19 mouse cellular contexts compared by ENCODE assay signal in the genomic region with DNA sequence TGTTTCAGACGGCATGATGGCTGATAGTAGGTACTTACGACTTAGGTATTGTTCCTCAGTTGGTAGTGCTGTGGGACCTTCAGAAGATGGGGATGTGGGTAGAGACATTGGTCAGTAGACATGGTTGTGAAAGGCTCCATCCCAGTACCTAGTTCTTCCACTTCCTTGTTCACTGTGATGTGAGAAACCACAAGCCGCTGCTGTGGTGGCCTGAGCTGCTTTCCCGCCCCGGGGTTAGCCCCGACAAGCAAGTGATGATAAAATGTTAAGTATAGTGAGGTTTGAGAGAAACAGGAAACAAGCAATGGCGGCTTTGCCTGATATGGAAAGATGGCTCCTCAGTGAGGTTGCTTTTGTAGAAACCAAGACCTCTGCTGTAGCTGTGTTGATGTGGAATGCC.
DNase-seq lines count a peak whose midpoint lies in the region; ATAC-seq lines count a peak whose summit lies in the region.
"Had no signal": no experiment of that assay in that cellular context is flagged by ENCODE, and none has a peak within 500 bp of the region (broad histone marks: within the 10 kb centered on the region; RNA-seq: fewer than 3 reads in every experiment).

No protein-coding gene starts in this region.

- ATAC-seq in heart, embryonic 11.5 days (replicated peaks; ENCODE audit: insufficient number of reproducible peaks, low FRiP score, low TSS enrichment) = no peak
- ATAC-seq in megakaryocyte, adult 5-6 weeks (ENCODE audit: poor library complexity, severe bottlenecking) = peak; percentile 96
- ATAC-seq: forebrain, embryonic 13.5 days; inflammation-experienced regulatory T-cells, adult 6 months had no signal

- H3K27ac ChIP-seq in heart, embryonic 10.5 days = no peak overlapping the region
- no peak overlapping the region for H3K27ac ChIP-seq in heart, embryonic 11.5 days (ENCODE audit: low read depth, low read length)
- H3K27ac ChIP-seq: gastrocnemius, adult 2 months; heart, adult 2 months; limb, embryonic 12.5 days had no signal

- H3K27me3 ChIP-seq in heart, embryonic 10.5 days (ENCODE audit: insufficient read depth, poor library complexity, severe bottlenecking) = no peaks in the 10 kb centered on the region
- no peaks in the 10 kb centered on the region for H3K27me3 ChIP-seq in heart, embryonic 11.5 days (ENCODE audit: control insufficient read depth, insufficient read depth, low read length)
- H3K27me3 ChIP-seq: forebrain, embryonic 13.5 days; limb, embryonic 12.5 days had no signal

- no peak overlapping the region for H3K9ac ChIP-seq in heart, embryonic 11.5 days (ENCODE audit: low read depth, low read length)
- H3K9ac ChIP-seq: forebrain, embryonic 13.5 days; limb, embryonic 12.5 days had no signal

- no peaks in the 10 kb centered on the region for H3K36me3 ChIP-seq in heart, embryonic 10.5 days
- no peaks in the 10 kb centered on the region for H3K36me3 ChIP-seq in heart, embryonic 11.5 days (ENCODE audit: control insufficient read depth, insufficient read depth, low read length)
- H3K36me3 ChIP-seq: limb, embryonic 12.5 days had no signal

- 75% methylated on average over 7 of the region's 7 CpGs for WGBS in heart, embryonic 10.5 days
- 67% methylated on average over 7 of the region's 7 CpGs for WGBS in heart, embryonic 11.5 days (ENCODE audit: insufficient replicate concordance)

- peak; percentile 41 for DNase-seq in heart, embryonic 10.5 days (ENCODE audit: low spot score)
- DNase-seq in spleen, postnatal 36 days (ENCODE audit: low spot score in 2 of 2) = peak; percentile 53 to 55
- DNase-seq in spleen, adult 12 weeks (ENCODE audit: low spot score) = no peak
- DNase-seq in thymus, postnatal 0 days (ENCODE audit: low spot score) = no peak
- DNase-seq in thymus, postnatal 25 days = no peak
- DNase-seq in left cerebral cortex, adult 11 months (ENCODE audit: low spot score) = no peak
- DNase-seq: cerebellum, adult 11 months; gastrocnemius, adult 2 months; heart, postnatal 36 days; kidney, postnatal 25 days; midbrain, embryonic 14.5 days; right cerebral cortex, adult 18-20 months; thymus, postnatal 14 days had no signal

- peaks cover 2% of the 10 kb centered on the region; the same call in 1 of the 2 replicates for H3K4me1 ChIP-seq in heart, embryonic 10.5 days
- no peaks in the 10 kb centered on the region for H3K4me1 ChIP-seq in heart, embryonic 11.5 days (ENCODE audit: control insufficient read depth, insufficient read depth, low read length)

- no peak overlapping the region for H3K4me2 ChIP-seq in heart, embryonic 11.5 days
- H3K4me2 ChIP-seq: forebrain, embryonic 13.5 days; limb, embryonic 12.5 days had no signal

- no peak overlapping the region for H3K4me3 ChIP-seq in heart, embryonic 10.5 days
- H3K4me3 ChIP-seq in heart, embryonic 11.5 days (ENCODE audit: low read depth, low read length) = no peak overlapping the region
- H3K4me3 ChIP-seq: forebrain, embryonic 13.5 days; gastrocnemius, adult 2 months; heart, adult 2 months; limb, embryonic 12.5 days had no signal

- H3K9me3 ChIP-seq in heart, embryonic 10.5 days = no peaks in the 10 kb centered on the region
- no peaks in the 10 kb centered on the region for H3K9me3 ChIP-seq in heart, embryonic 11.5 days (replicated peaks; ENCODE audit: control insufficient read depth, low read length)
- H3K9me3 ChIP-seq: limb, embryonic 12.5 days had no signal

Comparison
In these comparisons a context has a peak if more than half of its experiments do, and no peak if none do; other contexts are left out.
1. DNase-seq: peak in heart, embryonic 10.5 days (single experiment) and spleen, postnatal 36 days (2 of 2); none in spleen, adult 12 weeks (single experiment), thymus, postnatal 0 days (single experiment), thymus, postnatal 25 days (single experiment) and left cerebral cortex, adult 11 months (single experiment).